ENCODE assay signal across 9 mouse cellular contexts in genomic region chr14:25017860-25018259, GRCm38 (mm10).
DNase-seq lines count a peak whose midpoint lies in the region; ATAC-seq and TF ChIP-seq lines count a peak whose summit lies in the region.
"Had no signal": no experiment of that assay in that cellular context is flagged by ENCODE, and none has a peak within 500 bp of the region (broad histone marks: within the 10 kb centered on the region; RNA-seq: fewer than 3 reads in every experiment).

No protein-coding gene starts in this region.

- TF ChIP-seq CTCF in spleen, adult 2 months (IDR thresholded peaks at IDR 0.05; ENCODE audit: extremely low read depth, insufficient read depth, insufficient read length, insufficient replicate concordance), result peak; percentile 15; the same call in 1 of the 2 replicates

- peaks cover 35% of the 10 kb centered on the region for H3K4me1 ChIP-seq in heart, embryonic 13.5 days
- H3K4me1 ChIP-seq in spleen, adult 2 months (ENCODE audit: control insufficient read depth, insufficient read depth, insufficient read length), result no peaks in the 10 kb centered on the region

- DNase-seq in heart, postnatal 10 days, result no peak
- no peak for DNase-seq in spleen, adult 2 months (ENCODE audit: low read depth in 1 of 2, low spot score in 2 of 2)
- no peak for DNase-seq in spleen, postnatal 36 days (ENCODE audit: low spot score in 2 of 2)
- DNase-seq in thymus, postnatal 36 days, result peak; percentile 11 to 17
- no peak for DNase-seq in layer of hippocampus, postnatal 25 days (ENCODE audit: extremely low spot score in 1 of 2, low spot score in 1 of 2)
- DNase-seq: lung, postnatal 14 days had no signal

- H3K4me3 ChIP-seq in heart, embryonic 13.5 days, result no peak overlapping the region
- H3K4me3 ChIP-seq in spleen, adult 2 months (ENCODE audit: extremely low read depth, insufficient read depth, insufficient read length), result no peak overlapping the region

- TF ChIP-seq POLR2A in spleen, adult 2 months (IDR thresholded peaks at IDR 0.05; ENCODE audit: low read depth, low read length), result no peak

- H3K9ac ChIP-seq in heart, embryonic 13.5 days, result no peak overlapping the region

- H3K36me3 ChIP-seq in heart, embryonic 13.5 days, result no peaks in the 10 kb centered on the region
- no peaks in the 10 kb centered on the region for H3K36me3 ChIP-seq in spleen, adult 2 months (ENCODE audit: control insufficient read depth, insufficient read depth, low read length)

- H3K27me3 ChIP-seq in heart, embryonic 13.5 days (replicated peaks), result no peaks in the 10 kb centered on the region
- no peaks in the 10 kb centered on the region for H3K27me3 ChIP-seq in spleen, adult 2 months (ENCODE audit: control insufficient read depth, insufficient read depth, low read length)

- 58% methylated on average over 5 of the region's 5 CpGs for WGBS in heart, embryonic 13.5 days
- 90% methylated on average over 5 of the region's 5 CpGs for WGBS in spleen, adult 2 months

- H3K4me2 ChIP-seq in heart, embryonic 13.5 days, result no peak overlapping the region

- H3K27ac ChIP-seq in heart, embryonic 13.5 days (replicated peaks), result peak overlapping the region; percentile 37; the same call in 1 of the 2 replicates
- no peak overlapping the region for H3K27ac ChIP-seq in spleen, adult 2 months (ENCODE audit: insufficient read depth, low read length)

- ATAC-seq in heart, embryonic 13.5 days (ENCODE audit: extremely low read depth, insufficient number of reproducible peaks, low FRiP score, low TSS enrichment), result no peak
- peak; percentile 50 for ATAC-seq in granulocyte monocyte progenitor cell, adult 5-6 weeks (replicated peaks; ENCODE audit: poor library complexity, severe bottlenecking)
- ATAC-seq in erythroid progenitor cell, adult 5-6 weeks (replicated peaks; ENCODE audit: low FRiP score, poor library complexity, severe bottlenecking), result no peak

- H3K9me3 ChIP-seq in heart, embryonic 13.5 days, result no peaks in the 10 kb centered on the region

- intact Hi-C loops in heart, postnatal 10 days (cut with DNase I), result no loop called here

Comparison
In these comparisons a context has a peak if more than half of its experiments do, and no peak if none do; other contexts are left out.
1. DNase-seq: peak in thymus, postnatal 36 days (2 of 2); none in heart, postnatal 10 days (0 of 2), spleen, adult 2 months (0 of 2), spleen, postnatal 36 days (0 of 2) and layer of hippocampus, postnatal 25 days (0 of 2).